Mouse (Mus musculus): ENCODE results near the gene Hist2h3c1.
"Not testable (repeated sequence)": the region's sequence is repeated elsewhere in the genome, so short reads cannot be mapped to it uniquely, and the experiment has no call there.

DNA sequence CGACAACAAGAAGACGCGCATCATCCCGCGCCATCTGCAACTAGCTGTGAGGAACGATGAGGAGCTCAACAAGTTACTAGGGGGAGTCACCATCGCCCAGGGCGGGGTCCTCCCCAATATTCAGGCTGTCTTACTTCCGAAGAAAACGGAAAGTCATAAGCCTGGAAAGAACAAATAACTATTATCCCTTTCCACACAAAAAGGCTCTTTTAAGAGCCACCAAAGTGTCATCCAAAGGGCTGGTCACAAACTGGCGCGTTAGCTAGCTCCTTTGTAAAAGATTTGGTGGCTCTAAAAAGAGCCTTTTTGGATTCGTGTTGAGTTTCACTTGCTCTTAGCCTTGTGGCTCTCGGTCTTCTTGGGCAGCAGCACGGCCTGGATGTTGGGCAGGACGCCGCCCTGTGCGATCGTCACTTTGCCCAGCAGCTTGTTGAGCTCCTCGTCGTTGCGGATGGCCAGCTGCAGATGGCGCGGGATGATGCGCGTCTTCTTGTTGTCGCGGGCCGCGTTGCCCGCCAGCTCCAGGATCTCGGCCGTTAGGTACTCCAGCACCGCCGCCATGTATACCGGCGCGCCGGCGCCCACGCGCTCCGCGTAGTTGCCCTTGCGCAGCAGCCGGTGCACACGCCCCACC is 26.2 kb upstream of the Hist2h3c1 start:
- not testable (repeated sequence) for TF ChIP-seq CTCF, POLR2A (IDR thresholded peaks at IDR 0.05; ENCODE audit: extremely low read depth, insufficient read depth, low read length)
